Mouse (Mus musculus): ENCODE results near the gene Srsf3. TPM values are rescaled to one million over a fixed set of nuclear protein-coding genes. Genes with fewer than 3 reads are reported as not detected.
"Not testable (repeated sequence)": the region's sequence is repeated elsewhere in the genome, so short reads cannot be mapped to it uniquely, and the experiment has no call there.

The Srsf3 gene
- total and polyA plus RNA-seq, 2 experiments from 2014 or later, result 151 to 238 TPM

DNA sequence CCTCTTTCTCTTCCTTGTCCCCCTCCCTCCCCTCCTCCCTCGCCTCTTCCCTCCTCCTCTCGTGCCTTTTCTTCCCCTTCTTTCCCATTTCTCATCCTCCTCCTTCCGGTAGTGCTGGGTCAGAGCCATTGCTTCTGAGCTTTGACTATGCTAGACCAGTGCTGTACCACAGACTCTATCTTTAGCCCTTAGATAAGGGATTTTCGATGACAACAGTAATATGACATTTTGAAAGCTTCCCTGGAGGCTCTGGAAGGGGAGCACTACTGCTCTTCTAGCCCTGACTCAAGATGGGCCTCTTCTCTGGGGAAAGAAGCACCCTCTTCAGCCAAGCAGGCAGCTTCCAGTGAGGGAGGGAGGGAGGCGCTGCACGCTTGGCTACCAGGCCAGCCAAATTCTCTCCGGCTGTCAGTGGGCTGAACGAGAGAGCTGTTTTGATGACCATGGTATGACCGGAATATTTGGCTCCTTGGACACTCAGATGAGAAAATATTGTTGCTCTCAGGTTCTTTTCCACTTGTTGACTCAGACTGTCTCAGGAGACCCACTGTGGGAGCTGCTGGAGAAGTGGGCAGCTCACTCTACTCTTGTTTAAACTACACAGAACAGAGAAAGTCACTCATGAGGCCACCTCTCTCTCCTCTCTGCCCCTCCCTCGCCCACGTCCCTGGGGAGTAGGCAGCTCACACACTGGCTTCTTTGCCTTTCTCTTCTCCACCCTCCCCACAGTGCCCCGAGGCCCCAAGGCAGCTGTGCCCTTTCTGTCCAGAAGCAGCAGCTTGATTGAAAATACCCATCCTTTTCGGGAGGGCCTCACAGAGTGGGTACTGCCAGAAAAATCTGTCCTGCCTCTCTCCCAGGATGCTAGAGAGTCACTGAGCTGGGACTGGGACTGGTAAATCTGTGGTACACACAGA, 29.9 kb downstream of the Srsf3 start:
- DNase-seq (ENCODE audit: low spot score), result peak; percentile 25
- 0 out of 2 replicates have a peak overlapping the region, but pooled peaks have one; percentile 4 for H3K4me2 ChIP-seq (ENCODE audit: low read depth, low read length)
- ATAC-seq (ENCODE audit: insufficient read depth, low read depth), result peak; percentile 24; the same call in 1 of the 2 replicates
- no peaks in the 10 kb centered on the region for H3K36me3 ChIP-seq (replicated peaks; ENCODE audit: control insufficient read depth, insufficient read depth, low read length)
- 25% methylated on average over 13 of the region's 13 CpGs for WGBS
- H3K4me1 ChIP-seq (ENCODE audit: control insufficient read depth, insufficient read depth), result peaks cover 12% of the 10 kb centered on the region; the same call in 1 of the 2 replicates
- no peaks in the 10 kb centered on the region for H3K27me3 ChIP-seq (ENCODE audit: control insufficient read depth, insufficient read depth, low read length)
- H3K9ac ChIP-seq (replicated peaks; ENCODE audit: low read depth, low read length), result no peak overlapping the region
- TF ChIP-seq CTCF (IDR thresholded peaks at IDR 0.05; ENCODE audit: low read depth) (no peak), EP300 (IDR thresholded peaks at IDR 0.05; ENCODE audit: low read depth) (no peak)
- H3K27ac ChIP-seq (ENCODE audit: low read depth), result peak overlapping the region; percentile 13
- no peak overlapping the region for H3K4me3 ChIP-seq (ENCODE audit: low read depth, low read length)
- H3K9me3 ChIP-seq (replicated peaks; ENCODE audit: control insufficient read depth, low read length), result no peaks in the 10 kb centered on the region

- WGBS, result 59% methylated on average over 8 of the region's 8 CpGs
- Histone ChIP-seq H3K9ac (replicated peaks; ENCODE audit: low read depth, low read length) (no peak overlapping the region), H3K27ac (ENCODE audit: low read depth) (no peak overlapping the region; the same call in 1 of the 2 replicates), H3K36me3 (replicated peaks; ENCODE audit: control insufficient read depth, insufficient read depth, low read length) (no peaks in the 10 kb centered on the region), H3K4me3 (ENCODE audit: low read depth, low read length) (no peak overlapping the region), H3K9me3 (replicated peaks; ENCODE audit: control insufficient read depth, low read length) (no peaks in the 10 kb centered on the region), H3K27me3 (ENCODE audit: control insufficient read depth, insufficient read depth, low read length) (no peaks in the 10 kb centered on the region), H3K4me1 (ENCODE audit: control insufficient read depth, insufficient read depth) (peaks cover 12% of the 10 kb centered on the region; the same call in 1 of the 2 replicates), H3K4me2 (ENCODE audit: low read depth, low read length) (no peak overlapping the region)
- ATAC-seq (ENCODE audit: insufficient read depth, low read depth) (peak; percentile 21; the same call in 1 of the 2 replicates), DNase-seq (ENCODE audit: low spot score) (no peak)
- no peak for TF ChIP-seq EP300 (IDR thresholded peaks at IDR 0.05; ENCODE audit: low read depth)
- no peak for TF ChIP-seq CTCF (IDR thresholded peaks at IDR 0.05; ENCODE audit: low read depth)
These were observed 30.9 kb downstream of the Srsf3 start for GRCm38 (mm10) chr17:29063121-29063987.

DNA sequence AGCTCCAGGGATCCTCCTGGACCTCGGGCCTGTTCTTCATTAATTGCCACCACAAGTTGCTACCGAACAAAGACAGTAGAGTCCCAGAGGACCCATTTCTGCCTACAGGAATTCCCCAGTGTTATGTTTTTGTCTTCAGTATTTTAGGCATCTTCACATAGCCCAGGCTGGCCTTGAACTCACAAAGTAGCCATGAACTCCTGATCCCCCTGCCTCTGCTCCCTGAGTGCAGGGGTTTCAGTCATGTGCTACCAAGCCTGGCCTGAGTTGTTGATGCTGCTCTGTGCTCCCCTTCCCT, 31.5 kb downstream of the Srsf3 start:
- 70% methylated on average over 2 of the region's 2 CpGs for WGBS
- H3K4me1 ChIP-seq (ENCODE audit: control insufficient read depth, insufficient read depth), result peaks cover 12% of the 10 kb centered on the region; the same call in 1 of the 2 replicates
- H3K4me2 ChIP-seq (ENCODE audit: low read depth, low read length), result no peak overlapping the region
- DNase-seq (ENCODE audit: low spot score), result no peak
- no peak overlapping the region for H3K4me3 ChIP-seq (ENCODE audit: low read depth, low read length)
- no peak for ATAC-seq (ENCODE audit: insufficient read depth, low read depth)
- no peaks in the 10 kb centered on the region for H3K9me3 ChIP-seq (replicated peaks; ENCODE audit: control insufficient read depth, low read length)
- no peak overlapping the region for H3K9ac ChIP-seq (replicated peaks; ENCODE audit: low read depth, low read length)
- H3K36me3 ChIP-seq (replicated peaks; ENCODE audit: control insufficient read depth, insufficient read depth, low read length), result no peaks in the 10 kb centered on the region
- TF ChIP-seq CTCF (IDR thresholded peaks at IDR 0.05; ENCODE audit: low read depth) (no peak), EP300 (IDR thresholded peaks at IDR 0.05; ENCODE audit: low read depth) (no peak)
- H3K27ac ChIP-seq (ENCODE audit: low read depth), result no peak overlapping the region
- no peaks in the 10 kb centered on the region for H3K27me3 ChIP-seq (ENCODE audit: control insufficient read depth, insufficient read depth, low read length)

- Histone ChIP-seq H3K4me1 (ENCODE audit: control insufficient read depth, insufficient read depth) (peaks cover 16% of the 10 kb centered on the region; the same call in 1 of the 2 replicates), H3K36me3 (replicated peaks; ENCODE audit: control insufficient read depth, insufficient read depth, low read length) (no peaks in the 10 kb centered on the region), H3K9ac (replicated peaks; ENCODE audit: low read depth, low read length) (no peak overlapping the region), H3K4me2 (ENCODE audit: low read depth, low read length) (no peak overlapping the region), H3K9me3 (replicated peaks; ENCODE audit: control insufficient read depth, low read length) (no peaks in the 10 kb centered on the region), H3K4me3 (ENCODE audit: low read depth, low read length) (no peak overlapping the region), H3K27ac (ENCODE audit: low read depth) (no peak overlapping the region), H3K27me3 (ENCODE audit: control insufficient read depth, insufficient read depth, low read length) (no peaks in the 10 kb centered on the region)
- DNase-seq (ENCODE audit: low spot score) (no peak), ATAC-seq (ENCODE audit: insufficient read depth, low read depth) (no peak)
- 90% methylated on average over 21 of the region's 21 CpGs for WGBS
- TF ChIP-seq CTCF (IDR thresholded peaks at IDR 0.05; ENCODE audit: low read depth), result no peak
- TF ChIP-seq EP300 (IDR thresholded peaks at IDR 0.05; ENCODE audit: low read depth), result no peak
These were observed 33.0 kb downstream of the Srsf3 start for GRCm38 (mm10) chr17:29065245-29065940.

- no peak for DNase-seq (ENCODE audit: low spot score)
- no peaks in the 10 kb centered on the region for H3K27me3 ChIP-seq (ENCODE audit: control insufficient read depth, insufficient read depth, low read length)
- no peak overlapping the region for H3K4me3 ChIP-seq (ENCODE audit: low read depth, low read length)
- no peak overlapping the region for H3K27ac ChIP-seq (ENCODE audit: low read depth)
- H3K36me3 ChIP-seq (replicated peaks; ENCODE audit: control insufficient read depth, insufficient read depth, low read length), result no peaks in the 10 kb centered on the region
- 90% methylated on average over 3 of the region's 3 CpGs for WGBS
- no peaks in the 10 kb centered on the region for H3K9me3 ChIP-seq (replicated peaks; ENCODE audit: control insufficient read depth, low read length)
- H3K9ac ChIP-seq (replicated peaks; ENCODE audit: low read depth, low read length), result no peak overlapping the region
- H3K4me2 ChIP-seq (ENCODE audit: low read depth, low read length), result no peak overlapping the region
- no peak for ATAC-seq (ENCODE audit: insufficient read depth, low read depth)
- TF ChIP-seq EP300 (IDR thresholded peaks at IDR 0.05; ENCODE audit: low read depth) (no peak), CTCF (IDR thresholded peaks at IDR 0.05; ENCODE audit: low read depth) (no peak)
- H3K4me1 ChIP-seq (ENCODE audit: control insufficient read depth, insufficient read depth), result peaks cover 16% of the 10 kb centered on the region; the same call in 1 of the 2 replicates
These were observed 33.5 kb downstream of the Srsf3 start for GRCm38 (mm10) chr17:29065971-29066370.

DNA sequence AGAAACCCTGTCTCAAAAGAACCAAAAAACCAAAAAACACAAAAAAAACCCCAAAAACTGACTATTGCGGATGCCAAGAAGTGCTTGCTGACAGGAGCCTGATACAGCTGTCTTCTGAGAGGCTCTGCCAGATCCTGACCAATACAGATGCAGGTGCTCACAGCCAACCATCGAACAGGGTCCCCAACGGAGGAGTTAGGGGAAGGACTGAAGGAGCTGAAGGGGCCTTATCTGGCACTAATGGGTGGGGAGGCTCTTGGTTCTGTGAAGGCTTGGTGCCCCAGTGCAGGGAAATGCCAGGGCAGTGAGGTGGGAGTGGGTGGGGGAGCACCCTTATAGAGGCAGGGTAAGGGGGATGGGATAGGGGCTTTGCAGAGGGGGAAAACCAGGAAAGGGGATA, 35.0 kb downstream of the Srsf3 start:
- WGBS, result 70% methylated on average over 3 of the region's 3 CpGs
- H3K27ac ChIP-seq (ENCODE audit: low read depth); H3K4me2 ChIP-seq (ENCODE audit: low read depth, low read length): not testable (repeated sequence)

More for the DNA sequence above, 35.0 kb downstream of the Srsf3 start:
- peaks cover 15% of the 10 kb centered on the region; the same call in 1 of the 2 replicates for H3K4me1 ChIP-seq (ENCODE audit: control insufficient read depth, insufficient read depth)
- not testable (repeated sequence) for H3K27me3 ChIP-seq (ENCODE audit: control insufficient read depth, insufficient read depth, low read length); H3K36me3 ChIP-seq (replicated peaks; ENCODE audit: control insufficient read depth, insufficient read depth, low read length); H3K9me3 ChIP-seq (replicated peaks; ENCODE audit: control insufficient read depth, low read length); ATAC-seq (ENCODE audit: insufficient read depth, low read depth); DNase-seq (ENCODE audit: low spot score); H3K4me3 ChIP-seq (ENCODE audit: low read depth, low read length); H3K9ac ChIP-seq (replicated peaks; ENCODE audit: low read depth, low read length)
